Mouse (Mus musculus): ENCODE data around the gene Opcml. TPM values are rescaled to one million over a fixed set of nuclear protein-coding genes. Genes with fewer than 3 reads are reported as not detected.

The Opcml gene
- polyA plus RNA-seq, 1 experiment from 2014 or later, result 73.0 TPM

DNA sequence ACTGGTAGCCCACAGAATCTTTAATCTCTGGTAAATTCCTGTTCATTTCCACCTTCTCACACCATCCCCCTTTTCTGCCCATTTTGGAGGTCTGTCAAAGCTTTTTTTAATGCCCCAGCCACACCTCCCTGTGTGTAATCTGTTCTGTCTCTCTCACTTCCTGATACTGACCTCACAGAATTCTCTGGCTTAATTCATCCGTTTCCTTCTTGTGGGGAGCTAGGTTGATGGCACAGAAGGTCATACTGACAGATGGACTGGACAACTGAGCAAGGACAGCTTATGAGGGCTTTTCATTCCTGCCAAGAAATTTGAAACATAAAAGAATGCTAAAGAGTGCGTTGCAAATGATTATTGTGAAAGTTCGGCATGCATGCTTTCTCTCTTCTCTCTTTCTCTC is 126.7 kb downstream of the Opcml start:
- Histone ChIP-seq H3K27me3 (ENCODE audit: control insufficient read depth, insufficient read depth, low read depth, low read length) (no peaks in the 10 kb centered on the region), H3K27ac (ENCODE audit: low read length) (no peak overlapping the region), H3K4me2 (ENCODE audit: low read length) (no peak overlapping the region), H3K4me1 (ENCODE audit: control insufficient read depth, insufficient read depth, low read length) (no peaks in the 10 kb centered on the region), H3K4me3 (ENCODE audit: low read depth, low read length) (no peak overlapping the region), H3K36me3 (ENCODE audit: control insufficient read depth, insufficient read depth, low read length) (no peaks in the 10 kb centered on the region), H3K9ac (ENCODE audit: low read depth, low read length) (no peak overlapping the region), H3K9me3 (replicated peaks; ENCODE audit: control insufficient read depth, low read length, poor library complexity, severe bottlenecking) (no peaks in the 10 kb centered on the region)
- WGBS, result 58% methylated on average over 3 of the region's 3 CpGs
- no peak for ATAC-seq

DNA sequence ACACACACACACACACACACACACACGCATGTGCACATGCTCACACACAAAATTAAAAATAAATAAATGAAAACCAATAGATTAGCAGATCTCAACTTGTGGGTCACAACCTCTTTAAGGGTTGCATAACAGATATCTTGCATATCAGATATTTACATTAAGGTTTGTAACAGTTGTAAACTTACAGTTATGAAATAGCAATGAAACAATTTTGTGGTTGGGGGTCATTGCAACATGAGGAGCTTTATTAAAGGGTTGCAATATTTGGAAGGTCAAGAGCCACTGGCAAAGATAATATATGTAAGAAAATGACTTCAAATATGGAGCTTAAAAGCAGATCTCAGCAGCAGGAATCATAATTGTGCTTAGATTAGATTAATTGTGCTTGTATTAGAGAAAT is 132.9 kb downstream of the Opcml start:
- Histone ChIP-seq H3K9me3 (replicated peaks; ENCODE audit: control insufficient read depth, low read length, poor library complexity, severe bottlenecking) (no peaks in the 10 kb centered on the region), H3K4me1 (ENCODE audit: control insufficient read depth, insufficient read depth, low read length) (peaks cover 4% of the 10 kb centered on the region; the same call in 1 of the 2 replicates), H3K4me3 (ENCODE audit: low read depth, low read length) (no peak overlapping the region), H3K27ac (ENCODE audit: low read length) (no peak overlapping the region), H3K9ac (ENCODE audit: low read depth, low read length) (no peak overlapping the region), H3K27me3 (ENCODE audit: control insufficient read depth, insufficient read depth, low read depth, low read length) (no peaks in the 10 kb centered on the region), H3K36me3 (ENCODE audit: control insufficient read depth, insufficient read depth, low read length) (no peaks in the 10 kb centered on the region), H3K4me2 (ENCODE audit: low read length) (no peak overlapping the region)
- WGBS, result 88% methylated on average over 1 of the region's 1 CpGs
- ATAC-seq, result no peak

DNA sequence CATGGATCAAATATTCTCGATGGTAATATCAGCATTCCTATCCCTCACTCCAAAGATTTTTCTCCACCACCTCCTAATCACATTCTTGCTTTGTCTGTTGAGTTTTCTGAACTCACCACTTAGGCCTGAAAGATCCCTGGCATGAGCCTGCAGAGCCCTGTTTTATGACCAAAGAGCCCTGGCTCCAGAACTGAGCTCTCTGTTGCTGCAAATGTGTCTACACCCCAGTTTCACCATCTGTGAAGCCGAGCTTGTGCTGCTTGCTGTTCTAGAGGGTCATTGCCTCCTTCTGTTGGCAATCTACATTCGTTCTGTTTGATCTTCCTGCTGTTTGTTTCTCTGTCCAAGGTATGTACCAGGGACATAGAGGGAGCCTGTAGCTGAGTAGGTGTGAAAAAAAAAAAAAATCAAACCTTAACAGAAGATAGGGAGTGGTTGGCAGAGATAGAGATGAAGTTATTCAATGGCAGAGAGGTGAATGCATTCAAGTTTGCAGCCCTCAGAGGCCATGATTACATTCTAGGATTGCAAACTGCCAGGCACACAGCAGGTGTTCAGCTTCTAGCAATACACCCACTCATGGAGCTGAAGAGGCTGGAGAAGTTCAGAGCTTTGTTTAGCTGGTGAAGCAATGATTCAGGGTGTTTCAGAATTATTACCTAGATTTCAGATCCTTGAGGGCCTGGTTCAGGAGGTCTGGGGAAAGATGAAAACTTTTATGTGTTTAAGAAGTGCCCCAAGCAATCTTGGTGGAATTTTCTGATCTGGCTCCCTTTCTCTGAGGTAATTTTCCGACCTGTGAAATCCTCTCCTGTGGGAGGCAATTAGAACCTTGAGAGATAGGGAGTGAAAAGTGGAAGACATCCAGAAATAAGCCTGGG is 133.6 kb downstream of the Opcml start:
- Histone ChIP-seq H3K4me3 (ENCODE audit: low read depth, low read length) (no peak overlapping the region), H3K9ac (ENCODE audit: low read depth, low read length) (no peak overlapping the region), H3K27me3 (ENCODE audit: control insufficient read depth, insufficient read depth, low read depth, low read length) (no peaks in the 10 kb centered on the region), H3K27ac (ENCODE audit: low read length) (no peak overlapping the region), H3K4me1 (ENCODE audit: control insufficient read depth, insufficient read depth, low read length) (peaks cover 4% of the 10 kb centered on the region; the same call in 1 of the 2 replicates), H3K4me2 (ENCODE audit: low read length) (no peak overlapping the region), H3K36me3 (ENCODE audit: control insufficient read depth, insufficient read depth, low read length) (no peaks in the 10 kb centered on the region), H3K9me3 (replicated peaks; ENCODE audit: control insufficient read depth, low read length, poor library complexity, severe bottlenecking) (no peaks in the 10 kb centered on the region)
- no peak for ATAC-seq
- 67% methylated on average over 4 of the region's 4 CpGs for WGBS

DNA sequence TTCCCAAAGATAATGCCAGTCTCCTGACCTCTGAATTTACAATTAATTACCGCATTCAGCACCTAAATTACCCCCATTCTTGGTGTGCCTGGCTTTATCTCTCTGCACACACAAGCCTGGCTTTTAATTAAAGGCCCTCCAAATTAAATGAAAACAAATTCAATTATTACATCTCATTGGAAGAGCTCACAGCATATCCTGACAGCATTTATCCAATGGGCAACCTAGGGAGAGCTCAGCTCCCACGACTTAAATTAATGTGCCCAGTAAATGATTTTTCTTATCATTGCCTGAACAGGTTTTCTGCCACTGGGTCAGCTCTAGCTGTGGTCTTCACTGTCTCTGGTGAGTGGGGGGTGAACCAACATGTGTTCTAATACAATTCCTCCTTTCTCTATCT is 135.1 kb downstream of the Opcml start:
- ATAC-seq, result peak; percentile 42; the same call in 1 of the 2 replicates
- Histone ChIP-seq H3K4me2 (ENCODE audit: low read length) (no peak overlapping the region), H3K36me3 (ENCODE audit: control insufficient read depth, insufficient read depth, low read length) (no peaks in the 10 kb centered on the region), H3K4me3 (ENCODE audit: low read depth, low read length) (no peak overlapping the region), H3K9ac (ENCODE audit: low read depth, low read length) (no peak overlapping the region), H3K9me3 (replicated peaks; ENCODE audit: control insufficient read depth, low read length, poor library complexity, severe bottlenecking) (no peaks in the 10 kb centered on the region), H3K27ac (ENCODE audit: low read length) (no peak overlapping the region), H3K27me3 (ENCODE audit: control insufficient read depth, insufficient read depth, low read depth, low read length) (no peaks in the 10 kb centered on the region), H3K4me1 (ENCODE audit: control insufficient read depth, insufficient read depth, low read length) (peaks cover 4% of the 10 kb centered on the region; the same call in 1 of the 2 replicates)
- WGBS, result 34% methylated on average over 2 of the region's 2 CpGs

- no peaks in the 10 kb centered on the region for H3K4me1 ChIP-seq (ENCODE audit: control insufficient read depth, insufficient read depth, low read length)
- no peaks in the 10 kb centered on the region for H3K36me3 ChIP-seq (ENCODE audit: control insufficient read depth, insufficient read depth, low read length)
- ATAC-seq, result no peak
- no peak overlapping the region for H3K4me2 ChIP-seq (ENCODE audit: low read length)
- no peaks in the 10 kb centered on the region for H3K9me3 ChIP-seq (replicated peaks; ENCODE audit: control insufficient read depth, low read length, poor library complexity, severe bottlenecking)
- no peaks in the 10 kb centered on the region for H3K27me3 ChIP-seq (ENCODE audit: control insufficient read depth, insufficient read depth, low read depth, low read length)
- no peak overlapping the region for H3K4me3 ChIP-seq (ENCODE audit: low read depth, low read length)
- no peak overlapping the region for H3K27ac ChIP-seq (ENCODE audit: low read length)
- H3K9ac ChIP-seq (ENCODE audit: low read depth, low read length), result no peak overlapping the region
These were observed 146.7 kb downstream of the Opcml start for GRCm38 (mm10) chr9:27937253-27937652.

DNA sequence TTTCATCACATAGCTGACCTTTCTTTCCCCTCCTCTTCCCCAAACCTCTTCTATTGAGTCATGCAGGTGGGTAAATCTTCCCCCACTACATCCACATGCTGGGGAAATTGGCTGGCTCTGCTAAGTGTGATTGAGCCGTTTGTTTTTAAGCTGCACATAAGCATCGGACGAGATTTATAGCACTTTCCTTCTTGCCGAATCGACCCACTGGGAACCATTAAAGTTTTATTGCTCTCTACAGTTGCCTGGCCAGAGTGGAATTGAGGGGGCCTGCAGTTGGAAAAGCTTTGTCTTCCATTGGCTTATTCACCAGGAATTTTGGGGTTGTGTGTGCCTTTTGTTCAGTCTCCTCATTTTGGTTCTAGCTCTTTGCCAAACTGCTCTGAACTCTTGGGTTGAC is 147.1 kb downstream of the Opcml start:
- Histone ChIP-seq H3K4me1 (ENCODE audit: control insufficient read depth, insufficient read depth, low read length) (no peaks in the 10 kb centered on the region), H3K27me3 (ENCODE audit: control insufficient read depth, insufficient read depth, low read depth, low read length) (no peaks in the 10 kb centered on the region), H3K9me3 (replicated peaks; ENCODE audit: control insufficient read depth, low read length, poor library complexity, severe bottlenecking) (no peaks in the 10 kb centered on the region), H3K27ac (ENCODE audit: low read length) (no peak overlapping the region), H3K4me2 (ENCODE audit: low read length) (no peak overlapping the region), H3K4me3 (ENCODE audit: low read depth, low read length) (no peak overlapping the region), H3K36me3 (ENCODE audit: control insufficient read depth, insufficient read depth, low read length) (no peaks in the 10 kb centered on the region), H3K9ac (ENCODE audit: low read depth, low read length) (no peak overlapping the region)
- ATAC-seq, result no peak
- WGBS, result 85% methylated on average over 5 of the region's 5 CpGs

- Histone ChIP-seq H3K27ac (ENCODE audit: low read length) (no peak overlapping the region), H3K27me3 (ENCODE audit: control insufficient read depth, insufficient read depth, low read depth, low read length) (no peaks in the 10 kb centered on the region), H3K9ac (ENCODE audit: low read depth, low read length) (no peak overlapping the region), H3K4me3 (ENCODE audit: low read depth, low read length) (no peak overlapping the region), H3K36me3 (ENCODE audit: control insufficient read depth, insufficient read depth, low read length) (no peaks in the 10 kb centered on the region), H3K4me1 (ENCODE audit: control insufficient read depth, insufficient read depth, low read length) (no peaks in the 10 kb centered on the region), H3K4me2 (ENCODE audit: low read length) (no peak overlapping the region), H3K9me3 (replicated peaks; ENCODE audit: control insufficient read depth, low read length, poor library complexity, severe bottlenecking) (no peaks in the 10 kb centered on the region)
- no peak for ATAC-seq
- 48% methylated on average over 11 of the region's 11 CpGs for WGBS
These were observed 154.9 kb downstream of the Opcml start for GRCm38 (mm10) chr9:27945323-27946010.

GRCm38 (mm10) chr9:27951110-27951509 is 160.5 kb downstream of the Opcml start:
- Histone ChIP-seq H3K27ac (ENCODE audit: low read length) (no peak overlapping the region), H3K36me3 (ENCODE audit: control insufficient read depth, insufficient read depth, low read length) (no peaks in the 10 kb centered on the region), H3K4me1 (ENCODE audit: control insufficient read depth, insufficient read depth, low read length) (peaks cover 6% of the 10 kb centered on the region; the same call in 1 of the 2 replicates), H3K4me3 (ENCODE audit: low read depth, low read length) (no peak overlapping the region), H3K9me3 (replicated peaks; ENCODE audit: control insufficient read depth, low read length, poor library complexity, severe bottlenecking) (no peaks in the 10 kb centered on the region), H3K9ac (ENCODE audit: low read depth, low read length) (no peak overlapping the region), H3K4me2 (ENCODE audit: low read length) (no peak overlapping the region), H3K27me3 (ENCODE audit: control insufficient read depth, insufficient read depth, low read depth, low read length) (no peaks in the 10 kb centered on the region)
- WGBS, result 37% methylated on average over 5 of the region's 5 CpGs
- no peak for ATAC-seq

- no peak overlapping the region for H3K4me2 ChIP-seq (ENCODE audit: low read length)
- WGBS, result 82% methylated on average over 3 of the region's 3 CpGs
- H3K9ac ChIP-seq (ENCODE audit: low read depth, low read length), result no peak overlapping the region
- H3K4me1 ChIP-seq (ENCODE audit: control insufficient read depth, insufficient read depth, low read length), result no peaks in the 10 kb centered on the region
- no peak overlapping the region for H3K4me3 ChIP-seq (ENCODE audit: low read depth, low read length)
- no peak overlapping the region for H3K27ac ChIP-seq (ENCODE audit: low read length)
- H3K36me3 ChIP-seq (ENCODE audit: control insufficient read depth, insufficient read depth, low read length), result no peaks in the 10 kb centered on the region
- H3K9me3 ChIP-seq (replicated peaks; ENCODE audit: control insufficient read depth, low read length, poor library complexity, severe bottlenecking), result no peaks in the 10 kb centered on the region
- no peak for ATAC-seq
- H3K27me3 ChIP-seq (ENCODE audit: control insufficient read depth, insufficient read depth, low read depth, low read length), result no peaks in the 10 kb centered on the region
These were observed 171.1 kb downstream of the Opcml start for GRCm38 (mm10) chr9:27961682-27962081.
